Mouse (Mus musculus) limb, embryonic 11.5 days (tissue): ENCODE results near the gene Fam19a1. TPM values are rescaled to one million over a fixed set of nuclear protein-coding genes. Genes with fewer than 3 reads are reported as not detected.

ENCODE experiments used
- ATAC-seq: fragments of 200-750 bp; cut with Nextera tagmentation; 2 replicates; pipeline ENCODE4 v1.8.0; 2017; ENCODE audit warnings: low read depth; ENCODE audit not compliant: insufficient number of reproducible peaks, low FRiP score, low TSS enrichment
- DNase-seq: peaks from one replicate; pipeline ENCODE4 v3.0.0-alpha.2; 2015; ENCODE audit warnings: low spot score
- H3K27ac ChIP-seq: fragments of 300-500 bp; sonication (generic); replicated peaks from 2 replicates; pipeline ENCODE4 v1.5.1; 2014; ENCODE audit warnings: low read depth, mild to moderate bottlenecking, low read length
- H3K27me3 ChIP-seq: fragments of 300-500 bp; sonication (generic); 2 replicates; pipeline ENCODE4 v1.6.1; 2014; ENCODE audit warnings: mild to moderate bottlenecking, low read length, mixed read lengths; ENCODE audit not compliant: control insufficient read depth, insufficient read depth
- H3K36me3 ChIP-seq: fragments of 300-500 bp; sonication (generic); 2 replicates; pipeline ENCODE4 v1.6.1; 2014; ENCODE audit warnings: mild to moderate bottlenecking, low read length, moderate library complexity, mixed read lengths; ENCODE audit not compliant: control insufficient read depth, insufficient read depth
- H3K4me1 ChIP-seq: fragments of 300-500 bp; sonication (generic); 2 replicates; pipeline ENCODE4 v1.6.1; 2014; ENCODE audit warnings: low read length, mixed read lengths; ENCODE audit not compliant: control insufficient read depth, insufficient read depth
- H3K4me2 ChIP-seq: fragments of 300-500 bp; sonication (generic); 2 replicates; pipeline ENCODE4 v1.6.1; 2014; ENCODE audit warnings: low read depth, mild to moderate bottlenecking, moderate library complexity; ENCODE audit not compliant: severe bottlenecking
- H3K4me3 ChIP-seq: fragments of 300-500 bp; sonication (generic); 2 replicates; pipeline ENCODE4 v1.5.1; 2014; ENCODE audit warnings: low read depth, low read length
- H3K9ac ChIP-seq: fragments of 300-500 bp; sonication (generic); 2 replicates; pipeline ENCODE4 v1.6.1; 2014; ENCODE audit warnings: mild to moderate bottlenecking, low read length
- H3K9me3 ChIP-seq: fragments of 300-500 bp; sonication (generic); 2 replicates; pipeline ENCODE4 v1.6.1; 2016; ENCODE audit warnings: low read length; ENCODE audit not compliant: control insufficient read depth
- whole genome bisulfite sequencing: fragments of 180-500 bp; shearing (Covaris S2); extraction: QIAGEN DNeasy Blood & Tissue Kit; methylation state at CpG from one replicate; pipeline ENCODE4 v1.1.7; 2014; 5-methylcytosine and 5-hydroxymethylcytosine counted together
- polyA plus RNA-seq: library from polyadenylated mRNA; unstranded; fragments of >200 nt; fragmentation: Nextera tagmentation; extraction: Ambion mirVana; gene quantifications from 2 replicates; pipeline ENCODE4 v1.2.1, GENCODE M21; 2014

Gene Fam19a1
- polyA plus RNA-seq, 1 experiment from 2014 or later = 4.0 TPM

- WGBS = 95% methylated on average over 5 of the region's 5 CpGs
- ATAC-seq (no peak), DNase-seq (no peak)
- Histone ChIP-seq H3K27ac (no peak overlapping the region), H3K4me2 (no peak overlapping the region), H3K9me3 (no peaks in the 10 kb centered on the region), H3K9ac (no peak overlapping the region), H3K36me3 (no peaks in the 10 kb centered on the region), H3K27me3 (no peaks in the 10 kb centered on the region), H3K4me1 (no peaks in the 10 kb centered on the region), H3K4me3 (no peak overlapping the region)
Measured at GRCm38 (mm10) chr6:96270436-96270835, 157.5 kb downstream of the Fam19a1 start.

- 95% methylated on average over 4 of the region's 4 CpGs for WGBS
Measured at GRCm38 (mm10) chr6:96283731-96284130, 170.8 kb downstream of the Fam19a1 start.

GRCm38 (mm10) chr6:96284590-96284989 lies 171.6 kb downstream of the Fam19a1 start:
- H3K27me3 ChIP-seq = no peaks in the 10 kb centered on the region
- no peaks in the 10 kb centered on the region for H3K36me3 ChIP-seq
- no peak overlapping the region for H3K4me3 ChIP-seq
- no peak for ATAC-seq
- H3K4me2 ChIP-seq = no peak overlapping the region
- 81% methylated on average over 4 of the region's 4 CpGs for WGBS
- no peak overlapping the region for H3K9ac ChIP-seq
- no peak overlapping the region for H3K27ac ChIP-seq
- H3K9me3 ChIP-seq = no peaks in the 10 kb centered on the region
- DNase-seq = no peak
- H3K4me1 ChIP-seq = no peaks in the 10 kb centered on the region

More at GRCm38 (mm10) chr6:96283731-96284130, 170.8 kb downstream of the Fam19a1 start:
- DNase-seq = no peak
- Histone ChIP-seq H3K27ac (no peak overlapping the region), H3K9me3 (no peaks in the 10 kb centered on the region), H3K4me3 (no peak overlapping the region), H3K9ac (no peak overlapping the region), H3K4me2 (no peak overlapping the region), H3K36me3 (no peaks in the 10 kb centered on the region), H3K4me1 (no peaks in the 10 kb centered on the region), H3K27me3 (no peaks in the 10 kb centered on the region)
- no peak for ATAC-seq

- no peaks in the 10 kb centered on the region for H3K27me3 ChIP-seq
- H3K9ac ChIP-seq = no peak overlapping the region
- DNase-seq (no peak), ATAC-seq (no peak)
- H3K27ac ChIP-seq = no peak overlapping the region
- H3K9me3 ChIP-seq = no peaks in the 10 kb centered on the region
- no peaks in the 10 kb centered on the region for H3K4me1 ChIP-seq
- H3K4me3 ChIP-seq = no peak overlapping the region
- no peaks in the 10 kb centered on the region for H3K36me3 ChIP-seq
- 75% methylated on average over 4 of the region's 4 CpGs for WGBS
- no peak overlapping the region for H3K4me2 ChIP-seq
Measured at GRCm38 (mm10) chr6:96286276-96286675, 173.3 kb downstream of the Fam19a1 start.

GRCm38 (mm10) chr6:96287377-96287776 lies 174.4 kb downstream of the Fam19a1 start:
- no peak for ATAC-seq
- no peaks in the 10 kb centered on the region for H3K27me3 ChIP-seq
- no peak overlapping the region for H3K4me3 ChIP-seq
- no peak overlapping the region for H3K27ac ChIP-seq
- no peaks in the 10 kb centered on the region for H3K36me3 ChIP-seq
- H3K9me3 ChIP-seq = no peaks in the 10 kb centered on the region
- H3K9ac ChIP-seq = no peak overlapping the region
- no peak for DNase-seq
- 68% methylated on average over 2 of the region's 2 CpGs for whole genome bisulfite sequencing
- no peaks in the 10 kb centered on the region for H3K4me1 ChIP-seq
- no peak overlapping the region for H3K4me2 ChIP-seq

- WGBS = 33% methylated on average over 4 of the region's 4 CpGs
- Histone ChIP-seq H3K27ac (no peak overlapping the region), H3K27me3 (no peaks in the 10 kb centered on the region), H3K36me3 (no peaks in the 10 kb centered on the region), H3K9me3 (no peaks in the 10 kb centered on the region), H3K4me2 (no peak overlapping the region), H3K4me1 (no peaks in the 10 kb centered on the region), H3K4me3 (no peak overlapping the region), H3K9ac (no peak overlapping the region)
- DNase-seq = no peak
- ATAC-seq = no peak
Measured at GRCm38 (mm10) chr6:96289672-96290071, 176.7 kb downstream of the Fam19a1 start.

GRCm38 (mm10) chr6:96347491-96347890 lies 234.5 kb downstream of the Fam19a1 start:
- 91% methylated on average over 2 of the region's 2 CpGs for WGBS
- Histone ChIP-seq H3K4me2 (no peak overlapping the region), H3K4me3 (no peak overlapping the region), H3K36me3 (no peaks in the 10 kb centered on the region), H3K27me3 (no peaks in the 10 kb centered on the region), H3K4me1 (no peaks in the 10 kb centered on the region), H3K27ac (no peak overlapping the region), H3K9me3 (no peaks in the 10 kb centered on the region), H3K9ac (no peak overlapping the region)
- DNase-seq (no peak), ATAC-seq (no peak)

- Histone ChIP-seq H3K9me3 (no peaks in the 10 kb centered on the region), H3K9ac (no peak overlapping the region), H3K4me3 (no peak overlapping the region), H3K4me1 (no peaks in the 10 kb centered on the region), H3K36me3 (no peaks in the 10 kb centered on the region), H3K4me2 (no peak overlapping the region), H3K27ac (no peak overlapping the region), H3K27me3 (no peaks in the 10 kb centered on the region)
- ATAC-seq = no peak
- 86% methylated on average over 7 of the region's 7 CpGs for WGBS
- DNase-seq = no peak
Measured at GRCm38 (mm10) chr6:96349446-96350025, 236.6 kb downstream of the Fam19a1 start.

GRCm38 (mm10) chr6:96369544-96369943 lies 256.6 kb downstream of the Fam19a1 start:
- no peaks in the 10 kb centered on the region for H3K4me1 ChIP-seq
- DNase-seq = no peak
- no peaks in the 10 kb centered on the region for H3K27me3 ChIP-seq
- H3K4me2 ChIP-seq = no peak overlapping the region
- 92% methylated on average over 3 of the region's 3 CpGs for WGBS
- H3K9ac ChIP-seq = no peak overlapping the region
- no peak overlapping the region for H3K27ac ChIP-seq
- no peak for ATAC-seq
- no peaks in the 10 kb centered on the region for H3K9me3 ChIP-seq
- H3K4me3 ChIP-seq = no peak overlapping the region
- no peaks in the 10 kb centered on the region for H3K36me3 ChIP-seq
